Mouse (Mus musculus) heart, adult 2 months (tissue): ENCODE data around the gene Krt19.

ENCODE experiments used
- CTCF ChIP-seq: fragments of 200-600 bp; IDR thresholded peaks from 2 replicates; pipeline ENCODE4 v1.8.1; 2022; ENCODE audit warnings: antibody characterized with exemption, mild to moderate bottlenecking, moderate library complexity
- POLR2A ChIP-seq: fragments of 200-500 bp; IDR thresholded peaks from 2 replicates; pipeline ENCODE4 v1.6.1; 2011; ENCODE audit warnings: mild to moderate bottlenecking, low read depth, low read length, control low read depth; ENCODE audit not compliant: insufficient read depth

- no peak for TF ChIP-seq CTCF
- TF ChIP-seq POLR2A, result no peak
Measured at GRCm38 (mm10) chr11:100124901-100125300, 23.6 kb downstream of the Krt19 start.
